Comparison of ENCODE assay signal across 23 mouse cellular contexts in the genomic region with DNA sequence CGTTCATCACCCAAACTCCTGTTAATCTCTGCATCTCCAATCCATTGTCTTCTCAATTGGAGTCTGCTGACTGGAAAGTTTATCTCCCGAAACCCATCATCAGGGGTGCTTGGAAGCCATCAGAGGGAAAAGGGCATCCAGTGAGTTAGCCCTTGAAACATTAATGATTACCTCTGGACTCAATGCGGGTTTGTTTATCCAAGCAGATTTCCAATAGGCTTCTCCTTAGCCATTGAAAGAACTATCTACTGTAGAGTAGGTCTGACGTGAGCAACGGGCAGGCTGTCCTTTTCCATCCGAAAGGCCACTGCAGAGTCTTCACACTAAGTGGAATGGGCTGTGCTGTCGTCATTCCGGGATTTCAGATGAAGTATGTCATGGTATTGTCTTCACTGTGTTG. TPM values are rescaled to one million over a fixed set of nuclear protein-coding genes. Genes with fewer than 3 reads are reported as not detected.
A peak's percentile ranks its signal among the peaks of the same experiment; 100 is the strongest.
DNase-seq lines count a peak whose midpoint lies in the region; ATAC-seq and TF ChIP-seq lines count a peak whose summit lies in the region.
"Had no signal": no experiment of that assay in that cellular context is flagged by ENCODE, and none has a peak within 500 bp of the region (broad histone marks: within the 10 kb centered on the region; RNA-seq: fewer than 3 reads in every experiment).

No protein-coding gene starts in this region.

- H3K9ac ChIP-seq in liver, adult 2 months (ENCODE audit: low read depth, low read length): no peak overlapping the region
- no peak overlapping the region for H3K9ac ChIP-seq in liver, embryonic 12.5 days
- H3K9ac ChIP-seq in midbrain, embryonic 11.5 days (ENCODE audit: low read length): no peak overlapping the region
- H3K9ac ChIP-seq: embryonic facial prominence, embryonic 13.5 days; embryonic facial prominence, embryonic 15.5 days; forebrain, embryonic 12.5 days had no signal

- H3K27me3 ChIP-seq in kidney, adult 2 months (replicated peaks; ENCODE audit: control insufficient read depth, insufficient read depth, low read length): no peaks in the 10 kb centered on the region
- H3K27me3 ChIP-seq in liver, adult 2 months (ENCODE audit: control insufficient read depth, insufficient read depth, low read length): peaks cover 5% of the 10 kb centered on the region; the same call in 1 of the 2 replicates
- peaks cover 46% of the 10 kb centered on the region for H3K27me3 ChIP-seq in liver, embryonic 12.5 days (replicated peaks)
- H3K27me3 ChIP-seq in midbrain, embryonic 11.5 days (ENCODE audit: control insufficient read depth, insufficient read depth, low read length): peaks cover 3% of the 10 kb centered on the region; the same call in 1 of the 2 replicates
- peaks cover 39% of the 10 kb centered on the region for H3K27me3 ChIP-seq in midbrain, embryonic 10.5 days (ENCODE audit: low read depth, poor library complexity, severe bottlenecking)
- H3K27me3 ChIP-seq: embryonic facial prominence, embryonic 13.5 days; embryonic facial prominence, embryonic 15.5 days had no signal

- H3K79me2 ChIP-seq in liver, adult 2 months (ENCODE audit: control insufficient read depth, insufficient read depth, low read length): no peaks in the 10 kb centered on the region

- no peak overlapping the region for H3K4me3 ChIP-seq in kidney, adult 2 months (ENCODE audit: insufficient read depth, low read depth, low read length)
- no peak overlapping the region for H3K4me3 ChIP-seq in liver, adult 2 months (ENCODE audit: insufficient read depth, low read depth, low read length)
- no peak overlapping the region for H3K4me3 ChIP-seq in liver, embryonic 12.5 days
- no peak overlapping the region for H3K4me3 ChIP-seq in midbrain, embryonic 11.5 days (ENCODE audit: low read depth, low read length)
- no peak overlapping the region for H3K4me3 ChIP-seq in midbrain, embryonic 10.5 days
- H3K4me3 ChIP-seq: embryonic facial prominence, embryonic 13.5 days; embryonic facial prominence, embryonic 15.5 days; erythroblast, embryonic 14.5 days; forebrain, embryonic 10.5 days; forebrain, embryonic 12.5 days had no signal

- ATAC-seq in liver, embryonic 12.5 days: no peak
- no peak for ATAC-seq in midbrain, embryonic 11.5 days (ENCODE audit: low FRiP score)
- ATAC-seq: forebrain, embryonic 14.5 days had no signal

- H3K36me3 ChIP-seq in kidney, adult 2 months (ENCODE audit: control insufficient read depth, insufficient read depth, low read length): no peaks in the 10 kb centered on the region
- no peaks in the 10 kb centered on the region for H3K36me3 ChIP-seq in liver, adult 2 months (ENCODE audit: control insufficient read depth, insufficient read depth, low read length)
- no peaks in the 10 kb centered on the region for H3K36me3 ChIP-seq in liver, embryonic 12.5 days
- no peaks in the 10 kb centered on the region for H3K36me3 ChIP-seq in midbrain, embryonic 11.5 days (ENCODE audit: control insufficient read depth, insufficient read depth, low read length)
- H3K36me3 ChIP-seq in midbrain, embryonic 10.5 days: no peaks in the 10 kb centered on the region
- H3K36me3 ChIP-seq: embryonic facial prominence, embryonic 13.5 days; embryonic facial prominence, embryonic 15.5 days; forebrain, embryonic 10.5 days; forebrain, embryonic 12.5 days had no signal

- H3K4me2 ChIP-seq in liver, embryonic 12.5 days: no peak overlapping the region
- no peak overlapping the region for H3K4me2 ChIP-seq in midbrain, embryonic 11.5 days
- H3K4me2 ChIP-seq: embryonic facial prominence, embryonic 13.5 days; embryonic facial prominence, embryonic 15.5 days; forebrain, embryonic 12.5 days had no signal

- no peak for TF ChIP-seq POLR2A in kidney, adult 2 months (IDR thresholded peaks at IDR 0.05; ENCODE audit: low read depth, low read length)
- TF ChIP-seq POLR2A in liver, adult 2 months (IDR thresholded peaks at IDR 0.05; ENCODE audit: extremely low read depth, insufficient read depth, low read length): no peak

- H3K27ac ChIP-seq in kidney, adult 2 months (ENCODE audit: insufficient read depth, low read depth, low read length): no peak overlapping the region
- no peak overlapping the region for H3K27ac ChIP-seq in liver, adult 2 months (replicated peaks; ENCODE audit: insufficient read depth, low read depth, low read length)
- H3K27ac ChIP-seq in liver, embryonic 12.5 days: no peak overlapping the region
- H3K27ac ChIP-seq in midbrain, embryonic 11.5 days (ENCODE audit: low read depth, low read length): no peak overlapping the region
- H3K27ac ChIP-seq in midbrain, embryonic 10.5 days (replicated peaks): no peak overlapping the region
- H3K27ac ChIP-seq: embryonic facial prominence, embryonic 13.5 days; forebrain, embryonic 10.5 days; forebrain, embryonic 12.5 days had no signal

- no peaks in the 10 kb centered on the region for H3K9me3 ChIP-seq in liver, embryonic 12.5 days (replicated peaks)
- no peaks in the 10 kb centered on the region for H3K9me3 ChIP-seq in midbrain, embryonic 11.5 days (ENCODE audit: control insufficient read depth, low read length)
- no peaks in the 10 kb centered on the region for H3K9me3 ChIP-seq in midbrain, embryonic 10.5 days (replicated peaks)
- H3K9me3 ChIP-seq: embryonic facial prominence, embryonic 13.5 days; embryonic facial prominence, embryonic 15.5 days; forebrain, embryonic 10.5 days; forebrain, embryonic 12.5 days had no signal

- peak; percentile 22 for DNase-seq in kidney, adult 2 months
- DNase-seq in kidney, adult 8-10 months: no peak
- peak; percentile 74 for DNase-seq in liver, adult 2 months (ENCODE audit: extremely low read depth, low read depth, low spot score)
- peak; percentile 57 for DNase-seq in midbrain, embryonic 11.5 days (ENCODE audit: low spot score, missing footprints)
- no peak for DNase-seq in midbrain, embryonic 10.5 days (ENCODE audit: low spot score)
- DNase-seq: adrenal gland, adult 2 months; adrenal gland, postnatal 10 days; adrenal gland, postnatal 25 days; cerebellum, adult 11 months; cerebellum, adult 18-20 months; cerebellum, adult 8-10 months; cerebellum, adult 9-11 months; cerebellum, postnatal 14 days; cerebellum, postnatal 36 days; embryo, embryonic 11 days had no signal

- 66% methylated on average over 8 of the region's 8 CpGs for WGBS in kidney, adult 2 months
- 30% methylated on average over 8 of the region's 8 CpGs for WGBS in liver, adult 2 months
- WGBS in liver, embryonic 12.5 days (ENCODE audit: insufficient replicate concordance): 67% methylated on average over 8 of the region's 8 CpGs
- 85% methylated on average over 8 of the region's 8 CpGs for WGBS in midbrain, embryonic 11.5 days
- 88% methylated on average over 8 of the region's 8 CpGs for WGBS in midbrain, embryonic 10.5 days

- TF ChIP-seq CTCF in kidney, adult 2 months (conservative IDR thresholded peaks at IDR 0.05; ENCODE audit: insufficient read depth, insufficient read length, low read depth, low read length): no peak
- no peak for TF ChIP-seq CTCF in liver, adult 2 months (IDR thresholded peaks at IDR 0.05; ENCODE audit: low read depth, low read length)

- H3K4me1 ChIP-seq in kidney, adult 2 months (ENCODE audit: control insufficient read depth, insufficient read depth, low read length): no peaks in the 10 kb centered on the region
- peaks cover 4% of the 10 kb centered on the region for H3K4me1 ChIP-seq in liver, adult 2 months (ENCODE audit: control insufficient read depth, insufficient read depth, low read length)
- 0 out of 2 replicates have a peak, but pooled peaks cover 5% of the 10 kb centered on the region for H3K4me1 ChIP-seq in liver, embryonic 12.5 days
- H3K4me1 ChIP-seq in midbrain, embryonic 11.5 days (ENCODE audit: control insufficient read depth, insufficient read depth, low read length): peaks cover 3% of the 10 kb centered on the region; the same call in 1 of the 2 replicates
- H3K4me1 ChIP-seq in midbrain, embryonic 10.5 days: peaks cover 23% of the 10 kb centered on the region

RNA-seq across cellular contexts. Expression of gene Klf4, which starts 16.2 kb away (rescaled TPM):
- 8.5 and 11.4 TPM in 2 replicates for polyA plus RNA-seq in kidney, adult 2 months (2012; rRNA removed)
- total RNA-seq in liver, adult 2 months (2014; rRNA removed): 0.46 and 0.74 TPM in 2 replicates
- polyA plus RNA-seq in liver, adult 2 months (2012; rRNA removed): 0.57 and 0.68 TPM in 2 replicates
- polyA plus RNA-seq in liver, embryonic 12.5 days (2016; fragmentation: Nextera tagmentation; extraction: Ambion mirVana): 0.58 and 0.59 TPM in 2 replicates
- 1.7 and 1.9 TPM in 2 replicates for polyA plus RNA-seq in midbrain, embryonic 11.5 days (2014; fragmentation: Nextera tagmentation; extraction: Ambion mirVana)
- 1.00 and 1.2 TPM in 2 replicates for polyA plus RNA-seq in midbrain, embryonic 10.5 days (2016; fragmentation: Nextera tagmentation; extraction: Ambion mirVana)
- total RNA-seq: MEL had no signal

Comparison
In these comparisons a context has a peak if more than half of its experiments do, and no peak if none do; other contexts are left out.
1. DNase-seq: peak in kidney, adult 2 months (single experiment), liver, adult 2 months (single experiment) and midbrain, embryonic 11.5 days (single experiment); none in kidney, adult 8-10 months (0 of 2) and midbrain, embryonic 10.5 days (single experiment).